Mouse (Mus musculus) lung, postnatal 25 days (tissue): ENCODE measurements around the gene Rpl32.

Experiments used
- DNase-seq: peaks from one replicate; pipeline ENCODE4 v3.0.0; 2022; ENCODE audit warnings: low spot score

Rpl32 gene

DNA sequence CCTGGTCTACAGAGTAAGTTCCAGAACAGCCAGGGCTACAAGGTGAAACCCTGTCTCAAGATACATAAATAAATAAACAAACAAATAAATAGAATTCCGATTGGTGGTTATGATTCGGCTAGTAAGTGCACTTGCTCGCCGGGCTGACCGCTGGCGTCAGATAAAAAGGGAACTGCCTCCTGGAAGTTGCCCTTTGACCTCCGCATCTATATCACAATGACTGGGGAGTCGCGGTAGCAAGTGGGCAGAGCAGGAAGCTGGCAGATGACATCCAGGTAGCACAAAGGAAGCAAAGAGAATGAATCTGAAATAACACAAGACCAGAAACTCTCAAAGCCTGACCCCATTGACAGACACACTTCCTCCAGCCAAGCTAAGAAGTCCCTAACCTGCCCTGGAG, 41.2 kb downstream of the Rpl32 start:
- DNase-seq = no peak

DNA sequence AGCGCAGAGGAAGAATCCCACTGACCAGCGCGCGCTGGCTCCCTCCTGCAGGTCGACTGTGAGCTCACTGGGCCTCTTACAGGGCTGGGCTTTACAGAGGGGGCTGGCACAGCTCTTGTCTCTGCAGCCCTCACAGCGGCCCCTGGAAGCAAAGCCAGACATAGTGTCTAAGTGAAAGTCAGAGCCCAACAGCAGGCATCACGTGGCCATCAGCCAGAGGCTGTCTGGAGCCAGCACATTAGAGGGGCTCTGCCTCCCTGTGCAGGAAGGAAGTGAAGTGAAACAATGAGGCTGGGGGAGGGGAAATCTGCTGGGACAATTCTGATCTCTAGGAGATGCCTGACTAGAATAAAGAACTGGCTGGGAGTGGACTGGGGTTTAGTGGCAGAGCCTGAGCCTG, 44.4 kb downstream of the Rpl32 start:
- DNase-seq = peak; percentile 79

DNA sequence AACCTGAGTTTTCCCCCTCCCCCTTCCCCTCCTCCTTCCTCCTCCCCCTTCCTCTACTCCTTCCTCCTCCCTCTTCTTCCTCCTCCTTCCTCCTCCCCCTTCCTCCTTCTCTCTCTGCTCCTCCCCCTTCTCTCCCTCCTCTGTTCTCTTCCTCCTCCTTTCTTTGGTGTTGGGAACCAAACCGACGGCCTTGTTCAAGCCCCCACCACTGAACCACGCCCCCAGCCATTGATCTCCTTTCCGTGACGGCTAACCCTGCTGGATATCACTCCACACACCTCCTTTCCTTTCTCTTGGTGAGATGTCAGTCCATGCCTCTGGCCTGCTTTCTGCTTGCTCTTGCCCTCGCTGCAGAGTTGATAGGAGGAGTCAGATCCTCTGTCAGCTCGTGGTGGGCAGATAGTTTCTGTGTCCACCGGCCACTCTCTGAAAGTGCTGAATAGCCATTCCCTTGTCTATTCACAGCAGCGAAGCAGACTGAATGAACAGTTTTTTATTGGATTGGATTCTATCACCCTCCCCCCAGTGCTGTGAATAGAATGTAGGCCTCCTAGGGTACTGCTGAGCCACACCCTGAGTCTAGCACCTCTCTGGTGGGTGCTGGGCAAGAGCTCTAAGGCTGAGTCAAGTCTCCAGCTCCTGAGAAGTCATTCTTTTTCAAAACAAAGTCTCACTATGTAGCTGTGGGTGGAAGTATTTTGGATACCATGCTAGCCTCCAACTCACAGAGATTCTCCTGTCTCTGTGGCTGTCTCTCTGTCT, 46.4 kb downstream of the Rpl32 start, which contains the start of gene Tmem40:
Gene Tmem40, minus strand, starts transcription at position 416 of the 762 bp plus-strand sequence.
- no peak for DNase-seq

DNA sequence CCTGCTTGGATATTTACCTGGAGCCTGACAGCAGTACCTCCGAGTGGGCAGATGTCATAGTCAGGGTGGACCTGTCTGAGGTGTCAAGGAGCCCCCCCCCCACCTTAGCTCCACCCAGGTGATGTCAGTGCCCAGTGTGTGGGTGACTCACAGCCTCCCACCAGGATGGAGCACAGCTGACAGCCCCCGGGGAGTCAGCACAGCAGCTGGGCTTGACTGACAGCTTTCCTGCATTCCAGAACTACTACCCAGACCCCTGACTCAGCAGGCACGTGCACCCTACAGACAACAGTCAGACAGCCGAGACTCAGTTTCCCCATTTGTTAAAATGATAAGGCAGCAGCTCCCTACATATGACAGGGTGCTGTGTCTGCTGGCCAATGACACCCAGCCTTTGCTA, 47.6 kb downstream of the Rpl32 start:
- DNase-seq = no peak

DNA sequence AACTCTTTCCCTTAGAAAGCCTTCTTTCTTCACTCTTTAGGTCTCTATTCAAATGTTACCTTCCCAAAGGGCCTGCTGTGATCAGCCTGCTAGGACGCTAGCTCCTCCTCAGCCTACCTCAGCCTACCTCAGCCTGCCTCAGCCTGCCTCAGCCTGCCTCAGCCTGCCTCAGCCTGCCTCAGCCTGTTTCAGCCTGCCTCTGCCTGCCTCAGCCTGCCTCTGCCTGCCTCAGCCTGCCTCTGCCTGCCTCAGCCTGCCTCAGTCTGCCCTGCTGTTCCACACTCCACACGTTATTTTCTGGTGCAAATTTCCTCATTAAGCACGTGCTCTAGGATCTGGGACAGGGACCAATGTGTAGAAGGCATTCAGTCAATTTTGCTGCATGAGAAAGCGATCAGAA, 48.4 kb downstream of the Rpl32 start:
- no peak for DNase-seq

DNA sequence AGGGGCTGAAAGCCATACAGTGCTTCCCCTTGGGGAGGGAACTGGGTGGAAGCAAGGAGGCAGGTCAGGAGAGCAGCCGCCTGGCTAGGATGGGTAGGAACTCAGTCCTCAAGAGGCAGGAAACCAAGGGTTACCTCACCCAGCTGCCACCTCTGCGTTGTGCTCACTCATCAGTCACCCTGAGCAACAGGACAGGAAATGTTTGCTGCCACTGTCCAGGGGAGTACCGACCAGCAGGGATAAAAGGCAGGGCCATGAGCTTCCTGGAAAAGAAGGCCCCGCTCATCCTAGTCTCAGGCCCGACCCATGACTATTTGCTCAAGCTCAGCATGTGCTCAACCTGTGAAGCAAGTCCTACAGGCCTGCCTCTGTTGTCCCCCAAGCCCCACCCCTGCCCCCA, 49.1 kb downstream of the Rpl32 start:
- no peak for DNase-seq

DNA sequence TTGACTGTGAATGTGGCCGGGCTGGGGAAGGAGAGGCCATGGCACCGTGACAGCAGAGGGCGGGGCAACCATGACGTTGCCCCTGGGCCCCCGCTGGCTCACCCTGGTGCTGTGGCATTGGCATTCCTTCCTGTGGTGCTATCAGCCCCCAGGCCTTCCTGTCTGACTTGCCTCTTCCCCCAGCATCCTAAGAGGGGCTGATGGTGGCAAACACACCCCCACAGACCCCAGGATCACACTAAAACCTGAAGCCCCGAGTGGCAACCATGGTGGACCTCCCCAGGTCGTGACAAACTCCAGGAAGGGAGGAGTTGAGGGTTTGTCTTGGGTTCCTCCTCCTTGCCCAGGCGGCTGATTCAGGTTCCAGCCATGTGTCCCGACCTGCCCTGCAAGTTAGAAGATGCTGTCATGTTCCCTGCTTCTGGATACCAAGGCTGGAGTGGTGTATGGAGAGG, 49.5 kb downstream of the Rpl32 start:
- no peak for DNase-seq

DNA sequence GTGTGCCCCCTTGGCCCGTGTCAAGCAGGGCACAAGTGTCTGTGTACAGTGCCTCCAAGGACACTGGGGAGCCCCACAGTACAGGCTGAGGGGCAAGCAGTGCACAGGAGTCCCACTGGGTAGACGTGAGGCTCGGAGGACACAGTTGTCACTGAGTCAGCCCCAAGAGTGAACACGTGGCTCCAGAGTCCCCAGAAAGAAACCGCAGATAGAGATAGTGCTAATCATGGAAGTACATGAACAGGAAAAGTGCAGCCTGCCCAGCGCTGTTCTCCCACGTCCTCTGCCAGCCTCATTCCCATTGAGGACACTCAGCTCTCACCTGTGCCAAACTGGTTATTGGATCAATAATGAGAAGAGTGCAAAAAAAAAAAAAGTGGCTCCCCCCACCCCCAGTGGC, 53.0 kb downstream of the Rpl32 start:
- no peak for DNase-seq
